Mouse (Mus musculus): ENCODE measurements at regions not wholly inside any gene's neighbourhood (a gene's known extent, or its start where the extent isn't known, plus 50 kb on each side); places are given as distances from the start of the nearest gene placed in this dataset.

GRCm38 (mm10) chr7:136511389-136511788, 383.0 kb upstream of the Mgmt start:
- DNase-seq (ENCODE audit: low read depth, low spot score), result no peak

GRCm38 (mm10) chr7:136515376-136515775, 379.0 kb upstream of the Mgmt start:
- DNase-seq (ENCODE audit: low read depth, low spot score), result no peak

- no peak for DNase-seq (ENCODE audit: low read depth, low spot score)
These were observed 368.6 kb upstream of the Mgmt start for GRCm38 (mm10) chr7:136525821-136526220.

- no peak for DNase-seq (ENCODE audit: low read depth, low spot score)
These were observed 364.2 kb upstream of the Mgmt start for GRCm38 (mm10) chr7:136530006-136530785.

- DNase-seq (ENCODE audit: low read depth, low spot score), result peak; percentile 8
These were observed 363.1 kb upstream of the Mgmt start for GRCm38 (mm10) chr7:136531301-136531700.

- no peak for DNase-seq (ENCODE audit: low read depth, low spot score)
These were observed 352.3 kb upstream of the Mgmt start for GRCm38 (mm10) chr7:136541876-136542655.

- no peak for DNase-seq (ENCODE audit: low read depth, low spot score)
These were observed 351.5 kb upstream of the Mgmt start for GRCm38 (mm10) chr7:136542896-136543295.

GRCm38 (mm10) chr7:136547837-136548236, 346.6 kb upstream of the Mgmt start:
- DNase-seq (ENCODE audit: low read depth, low spot score), result no peak

- DNase-seq (ENCODE audit: low read depth, low spot score), result no peak
These were observed 338.0 kb upstream of the Mgmt start for GRCm38 (mm10) chr7:136556436-136556835.

- DNase-seq (ENCODE audit: low read depth, low spot score), result no peak
These were observed 334.9 kb upstream of the Mgmt start for GRCm38 (mm10) chr7:136559536-136559935.

- DNase-seq (ENCODE audit: low read depth, low spot score), result no peak
These were observed 323.5 kb upstream of the Mgmt start for GRCm38 (mm10) chr7:136570911-136571310.

GRCm38 (mm10) chr7:136581896-136582295, 312.5 kb upstream of the Mgmt start:
- DNase-seq (ENCODE audit: low read depth, low spot score), result no peak

GRCm38 (mm10) chr7:136584361-136584760, 310.1 kb upstream of the Mgmt start:
- DNase-seq (ENCODE audit: low read depth, low spot score), result no peak

- no peak for DNase-seq (ENCODE audit: low read depth, low spot score)
These were observed 305.9 kb upstream of the Mgmt start for GRCm38 (mm10) chr7:136588491-136588890.

- no peak for DNase-seq (ENCODE audit: low read depth, low spot score)
These were observed 303.5 kb upstream of the Mgmt start for GRCm38 (mm10) chr7:136590947-136591346.

- DNase-seq (ENCODE audit: low read depth, low spot score), result no peak
These were observed 286.9 kb upstream of the Mgmt start for GRCm38 (mm10) chr7:136607278-136608120.

- no peak for DNase-seq (ENCODE audit: low read depth, low spot score)
These were observed 280.9 kb upstream of the Mgmt start for GRCm38 (mm10) chr7:136613496-136613895.

GRCm38 (mm10) chr7:136624496-136624895, 269.9 kb upstream of the Mgmt start:
- DNase-seq (ENCODE audit: low read depth, low spot score), result peak; percentile 12

GRCm38 (mm10) chr7:136631089-136631488, 263.3 kb upstream of the Mgmt start:
- peak; percentile 75 for DNase-seq (ENCODE audit: low read depth, low spot score)

- DNase-seq (ENCODE audit: low read depth, low spot score), result no peak
These were observed 254.3 kb upstream of the Mgmt start for GRCm38 (mm10) chr7:136640160-136640559.

GRCm38 (mm10) chr7:136640771-136641170, 253.6 kb upstream of the Mgmt start:
- DNase-seq (ENCODE audit: low read depth, low spot score), result no peak

- DNase-seq (ENCODE audit: low read depth, low spot score), result no peak
These were observed 244.6 kb upstream of the Mgmt start for GRCm38 (mm10) chr7:136649796-136650195.

Measured in brain, adult 2 months (tissue).